Mouse (Mus musculus) brain, adult 10 weeks (tissue): Measurements from ENCODE around the gene Zfp74. TPM values are rescaled to one million over a fixed set of nuclear protein-coding genes. Genes with fewer than 3 reads are reported as not detected.

Experiments
- polyA plus RNA-seq: library from polyadenylated mRNA; stranded (reverse); fragments of 350-450 nt; fragmentation: Illumina TruSeq; extraction: RNeasy Lipid Tissue Mini Kit (QIAGEN cat#74804); gene quantifications from one replicate; pipeline ENCODE4 v1.2.3, GENCODE M21; 2015; ENCODE audit warnings: low read depth, low replicate concordance

Zfp74 gene
- 11.1 TPM for polyA plus RNA-seq

DNA sequence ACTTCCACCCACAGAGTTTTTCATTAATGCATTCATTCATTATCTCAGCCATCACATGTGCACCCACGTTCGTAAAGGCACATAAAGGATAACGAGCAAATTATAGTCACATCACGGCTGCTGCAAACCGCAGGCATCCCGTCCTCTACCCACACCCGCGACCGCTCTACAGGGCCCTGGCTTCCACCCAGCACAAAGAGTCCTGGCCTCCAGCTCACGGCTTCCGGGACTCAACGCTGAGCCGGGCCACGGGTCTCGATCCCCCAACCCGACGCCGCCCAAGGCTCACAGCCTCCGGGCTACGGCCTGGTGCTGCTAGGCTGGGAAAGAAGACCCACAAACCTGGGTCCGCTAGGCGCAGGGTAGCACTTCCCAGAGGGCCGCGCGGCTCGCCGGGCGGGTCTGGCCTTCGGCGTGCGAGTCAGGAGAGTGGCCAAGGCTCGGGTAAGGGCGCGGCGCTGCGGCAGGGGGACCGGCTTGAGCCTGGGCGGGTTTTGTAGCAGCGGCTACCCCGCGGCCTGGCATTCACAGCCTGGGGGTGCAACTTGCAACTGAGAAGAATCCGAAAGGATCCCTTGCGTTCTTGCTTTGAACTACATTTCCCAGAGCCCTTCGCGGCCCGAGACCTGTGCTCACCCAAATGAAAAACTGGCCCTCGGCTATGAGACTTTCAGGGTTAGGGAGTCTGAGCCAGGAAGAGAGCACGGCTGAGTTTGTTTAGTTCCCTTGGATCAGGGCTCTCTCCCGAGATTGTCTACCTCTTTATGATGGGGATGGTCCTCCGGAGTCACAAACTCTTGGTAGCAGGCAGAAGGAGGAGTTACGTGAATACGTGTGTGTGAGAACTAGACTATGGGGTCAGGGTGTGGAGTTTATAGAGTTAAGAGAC lies at the start of gene Zfp74:
TSS of gene Zfp74 (minus strand) at position 577 of the 889 bp plus-strand sequence.

DNA sequence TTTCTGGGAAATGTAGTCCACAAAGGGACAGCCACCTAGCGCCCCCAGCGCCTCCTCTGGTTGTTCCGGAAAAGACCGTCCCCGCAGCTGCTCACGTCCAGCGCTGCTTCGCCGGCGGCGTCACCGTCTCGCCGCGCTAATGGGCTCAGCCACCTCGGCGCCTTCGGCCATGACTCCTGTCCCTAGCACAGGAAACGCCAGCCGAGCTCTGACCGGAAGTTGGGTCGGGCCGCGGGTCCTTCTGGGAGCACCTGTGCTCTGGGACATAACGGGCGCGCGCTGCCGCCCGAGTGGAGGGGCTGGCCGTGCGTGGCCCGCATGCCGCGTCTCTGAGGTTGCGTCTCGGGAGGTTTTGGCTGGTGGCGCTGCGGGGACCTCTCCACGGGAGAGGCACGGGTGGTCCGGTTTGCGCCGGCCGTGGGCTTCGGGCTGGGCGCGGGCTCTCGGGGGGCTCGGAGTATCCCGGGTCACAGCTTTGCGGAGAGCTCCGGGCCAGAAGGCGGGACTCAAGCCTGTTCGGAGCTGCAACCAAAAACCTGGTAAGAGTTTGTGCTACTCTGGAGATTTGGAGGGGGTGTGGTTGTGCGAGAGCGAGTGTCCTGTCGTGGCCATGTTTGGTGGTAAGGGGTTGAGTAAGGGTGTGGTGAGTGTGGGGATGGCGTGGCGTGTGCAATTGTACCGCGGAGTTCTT lies 29.9 kb upstream of the Zfp74 start, which contains the start of gene Zfp568:
TSS of gene Zfp568 (plus strand) at position 266 of the 691 bp plus-strand sequence.

GRCm38 (mm10) chr7:29908130-29908950 lies 45.5 kb downstream of the Zfp74 start, which contains the start of gene Zfp383:
Gene Zfp383, plus strand, starts transcription at chr7:29908223.

DNA sequence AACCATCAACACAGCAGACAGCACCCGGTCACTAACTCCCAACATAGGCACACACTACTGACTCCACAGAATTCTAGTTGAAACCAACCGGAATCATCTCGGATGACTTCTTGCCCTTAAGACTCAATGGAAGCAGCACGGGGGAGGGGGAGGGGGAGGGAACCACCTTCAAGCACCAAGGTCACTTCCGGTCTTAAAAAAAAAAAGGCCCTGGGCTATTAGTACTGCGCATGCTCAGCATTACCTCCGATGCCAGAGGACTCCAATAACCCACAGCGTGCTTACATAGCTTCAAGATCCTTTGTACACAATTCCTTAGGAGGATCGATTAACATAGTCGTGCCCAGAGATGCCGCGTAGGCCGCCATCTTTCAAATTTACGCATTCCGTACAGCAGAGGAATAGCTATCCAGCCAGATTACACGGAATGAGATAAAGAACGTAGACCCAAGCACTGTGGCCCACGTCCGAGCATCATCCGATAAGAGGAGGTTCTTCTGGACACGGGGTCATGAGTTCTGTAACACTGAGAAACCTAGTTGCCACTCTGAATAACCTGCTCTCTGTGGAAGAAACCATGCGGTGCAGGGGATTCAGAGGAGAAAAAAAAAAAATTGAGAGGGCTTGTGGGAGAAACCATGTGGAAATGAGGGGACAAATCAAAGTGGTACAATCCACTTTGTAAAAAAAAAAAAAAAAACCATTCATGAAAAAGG lies 47.8 kb downstream of the Zfp74 start, which contains the start of gene Zfp27:
TSS of gene Zfp27 (minus strand) at position 607 of the 716 bp plus-strand sequence.

Other genes starting within 250 kb of the Zfp74 start
- gene Catsperg2, start 227.1 kb downstream of the Zfp74 start, polyA plus RNA-seq = not detected
- gene Zfp84, start 185.5 kb downstream of the Zfp74 start, polyA plus RNA-seq = 8.2 TPM
- gene Zfp30, start 170.1 kb downstream of the Zfp74 start, polyA plus RNA-seq = 9.1 TPM
- gene Zfp790, start 138.0 kb downstream of the Zfp74 start, polyA plus RNA-seq = 10.1 TPM
- gene Zfp940, start 100.4 kb downstream of the Zfp74 start, polyA plus RNA-seq = 16.6 TPM
- 20.0 TPM for gene Zfp420, start 94.1 kb downstream of the Zfp74 start, polyA plus RNA-seq
- 16.2 TPM for gene Zfp27, start 47.5 kb downstream of the Zfp74 start, polyA plus RNA-seq
- 13.4 TPM for gene Zfp383, start 45.9 kb downstream of the Zfp74 start, polyA plus RNA-seq
- 1.8 TPM for gene Zfp568, start 29.9 kb upstream of the Zfp74 start, polyA plus RNA-seq
- 16.0 TPM for gene Zfp14, start 97.3 kb upstream of the Zfp74 start, polyA plus RNA-seq
- gene Zfp82, start 118.8 kb upstream of the Zfp74 start, polyA plus RNA-seq = 5.0 TPM
- gene Gm26920, start 136.3 kb upstream of the Zfp74 start, polyA plus RNA-seq = 0.83 TPM
- gene Zfp566, start 136.4 kb upstream of the Zfp74 start, polyA plus RNA-seq = 7.6 TPM
- gene Zfp260, start 140.7 kb upstream of the Zfp74 start, polyA plus RNA-seq = 67.4 TPM
- 13.2 TPM for gene Zfp382, start 167.9 kb upstream of the Zfp74 start, polyA plus RNA-seq
- 38.1 TPM for gene Zfp146, start 215.7 kb upstream of the Zfp74 start, polyA plus RNA-seq
- 10.0 TPM for gene Cox7a1, start 230.1 kb upstream of the Zfp74 start, polyA plus RNA-seq
- 226 TPM for gene Capns1, start 244.7 kb upstream of the Zfp74 start, polyA plus RNA-seq